Mouse (Mus musculus) midbrain, embryonic 10.5 days (tissue): ENCODE data around the gene Fcrl6. TPM values are rescaled to one million over a fixed set of nuclear protein-coding genes. Genes with fewer than 3 reads are reported as not detected.

Experiments used
- DNase-seq: peaks from one replicate; pipeline ENCODE4 v3.0.0-alpha.2; 2017; ENCODE audit warnings: low spot score
- H3K27ac ChIP-seq: fragments of 300-500 bp; sonication (generic); replicated peaks from 2 replicates; pipeline ENCODE4 v1.5.1; 2016; ENCODE audit warnings: mild to moderate bottlenecking
- H3K27me3 ChIP-seq: fragments of 300-500 bp; sonication (generic); 2 replicates; pipeline ENCODE4 v1.6.1; 2016; ENCODE audit warnings: low read depth, mild to moderate bottlenecking; ENCODE audit not compliant: poor library complexity, severe bottlenecking
- H3K36me3 ChIP-seq: fragments of 300-500 bp; sonication (generic); 2 replicates; pipeline ENCODE4 v1.6.1; 2016; ENCODE audit warnings: mild to moderate bottlenecking, moderate library complexity
- H3K4me1 ChIP-seq: fragments of 300-500 bp; sonication (generic); 2 replicates; pipeline ENCODE4 v1.6.1; 2016
- H3K4me3 ChIP-seq: fragments of 300-500 bp; sonication (generic); 2 replicates; pipeline ENCODE4 v1.5.1; 2016; ENCODE audit warnings: mild to moderate bottlenecking, moderate library complexity
- H3K9me3 ChIP-seq: fragments of 300-500 bp; sonication (generic); replicated peaks from 2 replicates; pipeline ENCODE4 v1.6.1; 2016; ENCODE audit warnings: mild to moderate bottlenecking
- WGBS: fragments of 180-500 bp; shearing (Covaris S2); methylation state at CpG from one replicate; pipeline ENCODE4 v1.1.7; 2016; 5-methylcytosine and 5-hydroxymethylcytosine counted together
- polyA plus RNA-seq: library from polyadenylated mRNA; unstranded; fragments of >200 nt; fragmentation: Nextera tagmentation; extraction: Ambion mirVana; gene quantifications from 2 replicates; pipeline ENCODE4 v1.2.1, GENCODE M21; 2016

Fcrl6 gene
- polyA plus RNA-seq, 1 experiment from 2014 or later = 0.42 TPM

GRCm38 (mm10) chr1:172593956-172594355, 8.4 kb downstream of the Fcrl6 start:
- H3K9me3 ChIP-seq = no peaks in the 10 kb centered on the region
- no peak for DNase-seq
- H3K36me3 ChIP-seq = no peaks in the 10 kb centered on the region
- H3K4me1 ChIP-seq = no peaks in the 10 kb centered on the region
- no peak overlapping the region for H3K27ac ChIP-seq
- H3K27me3 ChIP-seq = no peaks in the 10 kb centered on the region
- no peak overlapping the region for H3K4me3 ChIP-seq
- WGBS = 89% methylated on average over 2 of the region's 2 CpGs

DNA sequence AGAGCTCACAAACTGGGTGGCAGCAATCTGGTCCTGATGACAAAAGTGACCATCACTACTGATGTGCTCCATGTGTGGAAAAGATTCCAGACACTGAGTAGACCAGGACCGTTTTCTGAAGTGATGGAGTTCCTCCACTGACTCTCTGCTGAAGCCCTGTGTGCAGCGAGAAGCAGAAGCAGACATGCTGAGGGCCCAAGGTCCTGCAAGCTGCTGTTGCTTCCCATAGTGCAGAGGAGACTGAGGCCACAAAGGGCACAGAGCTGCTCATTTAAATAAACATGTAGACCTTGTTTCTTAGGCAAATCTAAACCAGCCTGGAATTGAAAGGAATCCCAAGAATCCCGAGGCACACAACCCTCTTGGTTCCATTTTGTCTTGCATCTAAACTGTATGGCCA, 9.0 kb downstream of the Fcrl6 start:
- no peak overlapping the region for H3K27ac ChIP-seq
- no peaks in the 10 kb centered on the region for H3K27me3 ChIP-seq
- H3K36me3 ChIP-seq = no peaks in the 10 kb centered on the region
- no peak for DNase-seq
- no peak overlapping the region for H3K4me3 ChIP-seq
- H3K4me1 ChIP-seq = no peaks in the 10 kb centered on the region
- no peaks in the 10 kb centered on the region for H3K9me3 ChIP-seq
- WGBS = 66% methylated on average over 3 of the region's 3 CpGs

DNA sequence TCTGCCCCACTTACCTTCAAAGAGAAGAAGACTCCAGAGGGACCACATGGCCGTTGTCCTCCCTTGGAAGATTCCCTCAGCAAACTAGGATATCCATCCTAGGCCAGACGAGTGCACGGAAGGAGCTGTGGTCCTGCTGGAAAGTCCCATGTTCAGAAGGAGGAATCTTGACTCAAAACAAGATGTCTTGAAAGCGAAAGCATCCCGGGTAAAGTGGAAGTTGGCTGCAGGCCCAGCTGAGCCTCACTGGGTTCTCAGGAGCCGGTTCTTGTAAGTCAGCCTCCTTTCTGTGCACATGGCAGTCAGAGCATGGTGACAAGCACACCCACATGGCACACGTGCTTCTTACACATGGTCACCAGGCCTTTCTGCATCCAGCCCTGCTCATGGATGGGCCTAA, 12.0 kb downstream of the Fcrl6 start, which contains the start of gene Slamf8:
TSS of gene Slamf8 (minus strand) at position 184 of the 400 bp plus-strand sequence.
- no peaks in the 10 kb centered on the region for H3K9me3 ChIP-seq
- no peak within 1 kb of the TSS for H3K27ac ChIP-seq
- peaks cover 21% of the 10 kb centered on the region for H3K27me3 ChIP-seq
- no peaks in the 10 kb centered on the region for H3K36me3 ChIP-seq
- H3K4me1 ChIP-seq = peaks cover 16% of the 10 kb centered on the region
- no peak within 1 kb of the TSS for H3K4me3 ChIP-seq
- DNase-seq = no peak
- WGBS = 86% methylated on average over 7 of the region's 7 CpGs

GRCm38 (mm10) chr1:172585612-172586567, 16.5 kb downstream of the Fcrl6 start:
- H3K36me3 ChIP-seq = no peaks in the 10 kb centered on the region
- peaks cover 43% of the 10 kb centered on the region for H3K27me3 ChIP-seq
- H3K4me3 ChIP-seq = 0 out of 2 replicates have a peak overlapping the region, but pooled peaks have one; percentile 12
- no peaks in the 10 kb centered on the region for H3K9me3 ChIP-seq
- no peak for DNase-seq
- peaks cover 20% of the 10 kb centered on the region for H3K4me1 ChIP-seq
- no peak overlapping the region for H3K27ac ChIP-seq
- 26% methylated on average over 26 of the region's 26 CpGs for WGBS

GRCm38 (mm10) chr1:172585026-172585425, 17.3 kb downstream of the Fcrl6 start:
- Histone ChIP-seq H3K4me3 (no peak overlapping the region), H3K9me3 (no peaks in the 10 kb centered on the region), H3K27ac (no peak overlapping the region), H3K4me1 (peaks cover 20% of the 10 kb centered on the region), H3K27me3 (peaks cover 43% of the 10 kb centered on the region), H3K36me3 (no peaks in the 10 kb centered on the region)
- 54% methylated on average over 4 of the region's 4 CpGs for WGBS
- DNase-seq = no peak

DNA sequence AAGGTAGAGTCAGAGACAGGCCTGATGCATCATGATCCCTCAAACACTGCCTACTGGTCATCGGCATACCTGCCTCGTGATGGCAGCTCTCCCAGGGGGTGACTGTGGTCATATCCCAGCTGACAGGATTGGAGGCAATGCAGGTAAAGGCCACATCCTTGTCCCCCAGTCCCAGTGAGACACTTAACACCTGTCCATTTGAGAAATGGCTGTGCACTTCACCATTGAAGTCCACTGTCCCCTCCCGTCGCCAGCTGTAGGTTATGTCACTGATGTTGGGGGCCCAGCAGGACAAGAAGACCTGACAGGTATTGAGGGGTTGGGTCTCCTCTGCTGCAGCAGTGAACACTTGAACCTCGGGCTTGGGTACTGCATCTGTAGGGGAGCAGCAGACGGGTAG, 18.1 kb downstream of the Fcrl6 start:
- no peaks in the 10 kb centered on the region for H3K9me3 ChIP-seq
- no peak overlapping the region for H3K4me3 ChIP-seq
- H3K36me3 ChIP-seq = no peaks in the 10 kb centered on the region
- H3K27ac ChIP-seq = no peak overlapping the region
- DNase-seq = no peak
- peaks cover 20% of the 10 kb centered on the region for H3K4me1 ChIP-seq
- H3K27me3 ChIP-seq = peaks cover 43% of the 10 kb centered on the region
- WGBS = 81% methylated on average over 6 of the region's 6 CpGs

GRCm38 (mm10) chr1:172582436-172582835, 19.9 kb downstream of the Fcrl6 start:
- H3K36me3 ChIP-seq = no peaks in the 10 kb centered on the region
- DNase-seq = no peak
- H3K4me1 ChIP-seq = peaks cover 20% of the 10 kb centered on the region
- H3K9me3 ChIP-seq = no peaks in the 10 kb centered on the region
- H3K27me3 ChIP-seq = peaks cover 37% of the 10 kb centered on the region
- H3K27ac ChIP-seq = no peak overlapping the region
- WGBS = 88% methylated on average over 8 of the region's 8 CpGs
- no peak overlapping the region for H3K4me3 ChIP-seq

- no peak for DNase-seq
- no peaks in the 10 kb centered on the region for H3K36me3 ChIP-seq
- H3K27me3 ChIP-seq = peaks cover 25% of the 10 kb centered on the region
- H3K4me3 ChIP-seq = no peak overlapping the region
- WGBS = 77% methylated on average over 6 of the region's 6 CpGs
- no peaks in the 10 kb centered on the region for H3K9me3 ChIP-seq
- H3K4me1 ChIP-seq = 0 out of 2 replicates have a peak, but pooled peaks cover 3% of the 10 kb centered on the region
- H3K27ac ChIP-seq = no peak overlapping the region
Measured at GRCm38 (mm10) chr1:172580116-172580515, 22.2 kb downstream of the Fcrl6 start.

GRCm38 (mm10) chr1:172567758-172568157, 34.6 kb downstream of the Fcrl6 start:
- no peak for DNase-seq
- Histone ChIP-seq H3K4me1 (peaks cover 10% of the 10 kb centered on the region), H3K36me3 (no peaks in the 10 kb centered on the region), H3K27me3 (peaks cover 26% of the 10 kb centered on the region), H3K27ac (no peak overlapping the region), H3K9me3 (no peaks in the 10 kb centered on the region), H3K4me3 (no peak overlapping the region)
- WGBS = 77% methylated on average over 4 of the region's 4 CpGs

GRCm38 (mm10) chr1:172566131-172566530, 36.2 kb downstream of the Fcrl6 start:
- H3K27me3 ChIP-seq = peaks cover 42% of the 10 kb centered on the region
- H3K27ac ChIP-seq = no peak overlapping the region
- peaks cover 22% of the 10 kb centered on the region for H3K4me1 ChIP-seq
- 67% methylated on average over 3 of the region's 3 CpGs for WGBS
- H3K36me3 ChIP-seq = no peaks in the 10 kb centered on the region
- no peak overlapping the region for H3K4me3 ChIP-seq
- DNase-seq = no peak
- no peaks in the 10 kb centered on the region for H3K9me3 ChIP-seq

- Histone ChIP-seq H3K4me1 (peaks cover 22% of the 10 kb centered on the region), H3K36me3 (no peaks in the 10 kb centered on the region), H3K27ac (peak overlapping the region; percentile 81), H3K27me3 (peaks cover 67% of the 10 kb centered on the region), H3K4me3 (peak overlapping the region; percentile 72), H3K9me3 (no peaks in the 10 kb centered on the region)
- WGBS = 4% methylated on average over 9 of the region's 10 CpGs
- DNase-seq = no peak
Measured at GRCm38 (mm10) chr1:172563465-172563828, 38.9 kb downstream of the Fcrl6 start.

DNA sequence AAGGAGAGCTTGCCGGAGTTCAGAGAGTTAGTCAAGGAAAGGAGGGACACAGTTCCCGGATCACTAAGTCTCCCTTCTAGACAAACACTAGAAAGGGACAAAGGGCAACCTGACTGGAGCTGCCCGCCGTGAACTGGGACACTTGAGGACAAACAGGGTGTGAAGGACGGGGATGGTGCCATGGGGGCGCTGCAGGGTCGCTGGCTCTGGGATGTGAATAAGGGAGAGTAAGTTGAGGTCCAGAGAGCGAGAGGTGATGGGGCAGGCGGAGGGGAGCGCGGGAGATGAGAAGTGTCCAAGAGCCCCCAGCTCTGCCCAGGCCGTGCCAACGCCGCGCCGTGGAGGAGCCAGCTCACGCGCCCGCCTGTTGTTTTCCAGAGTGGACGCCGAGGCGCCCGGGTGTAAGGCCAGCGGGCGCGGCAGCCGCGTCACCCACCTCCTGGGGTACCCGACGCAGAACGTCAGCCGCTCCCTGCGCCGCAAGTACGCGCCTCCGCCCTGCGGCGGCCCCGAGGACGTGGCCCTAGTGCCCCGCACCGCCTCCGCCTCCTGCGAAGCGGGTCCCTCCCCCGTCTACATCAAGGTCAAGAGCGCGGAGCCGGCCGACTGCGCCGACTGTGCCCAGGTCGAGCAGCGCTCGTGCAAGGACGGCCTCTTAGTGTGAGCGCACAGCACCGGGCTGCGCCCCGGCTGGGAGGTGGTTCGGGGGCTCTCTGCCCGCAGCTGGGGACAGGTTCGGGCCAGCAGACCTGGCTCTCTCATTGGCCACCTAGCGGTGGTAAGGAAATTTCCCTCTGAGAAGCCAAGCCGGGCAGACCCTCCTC, 39.5 kb downstream of the Fcrl6 start:
- H3K4me3 ChIP-seq = peak overlapping the region; percentile 72
- H3K27me3 ChIP-seq = peaks cover 72% of the 10 kb centered on the region
- WGBS = under 1% methylated on average over 66 of the region's 66 CpGs
- no peaks in the 10 kb centered on the region for H3K9me3 ChIP-seq
- no peaks in the 10 kb centered on the region for H3K36me3 ChIP-seq
- H3K27ac ChIP-seq = peak overlapping the region; percentile 81
- H3K4me1 ChIP-seq = peaks cover 22% of the 10 kb centered on the region
- peak; percentile 84 for DNase-seq
